Mouse (Mus musculus) adrenal gland (tissue): ENCODE results near the gene Sh3kbp1.

ENCODE experiments used
- intact Hi-C: fragments of 180-260 bp; cut with DNase I; formaldehyde crosslinking; loops from one replicate; pipeline ENCODE4 v1.15.1; 2025

The Sh3kbp1 gene

GRCm38 (mm10) chrX:159677585-159678319 lies 50.7 kb downstream of the Sh3kbp1 start:
- intact Hi-C loops, result no loop called here

DNA sequence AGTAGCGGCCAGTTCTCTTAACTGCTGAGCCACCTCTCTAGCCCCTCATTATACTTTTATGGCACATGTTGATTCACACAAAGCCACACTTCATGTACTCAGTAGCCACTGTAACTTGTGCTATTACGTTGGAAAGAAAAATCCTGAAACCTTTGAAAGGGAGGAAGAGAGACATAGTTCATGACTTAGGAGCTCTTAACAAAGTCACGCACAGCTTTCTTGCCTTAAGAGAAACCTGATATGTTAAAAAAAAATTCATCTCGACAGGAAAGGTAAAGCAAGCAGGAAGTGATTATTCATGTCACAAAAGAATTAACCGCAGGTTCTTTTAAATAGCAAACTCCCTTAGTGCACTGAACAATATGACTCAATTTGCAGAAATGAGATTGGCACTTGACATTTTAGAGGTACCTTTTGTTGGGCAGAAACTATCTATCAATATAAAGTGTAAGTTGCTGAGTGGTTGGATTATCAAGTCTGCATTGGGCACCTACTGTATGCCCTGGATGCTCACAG lies 51.3 kb downstream of the Sh3kbp1 start:
- intact Hi-C loops, result no loop called here

GRCm38 (mm10) chrX:159685521-159685920 lies 58.4 kb downstream of the Sh3kbp1 start:
- intact Hi-C loops, result no loop called here

- intact Hi-C loops, result no loop called here
Observed at GRCm38 (mm10) chrX:159686850-159687249, 59.8 kb downstream of the Sh3kbp1 start.

GRCm38 (mm10) chrX:159688698-159689097 lies 61.6 kb downstream of the Sh3kbp1 start:
- intact Hi-C loops, result no loop called here

DNA sequence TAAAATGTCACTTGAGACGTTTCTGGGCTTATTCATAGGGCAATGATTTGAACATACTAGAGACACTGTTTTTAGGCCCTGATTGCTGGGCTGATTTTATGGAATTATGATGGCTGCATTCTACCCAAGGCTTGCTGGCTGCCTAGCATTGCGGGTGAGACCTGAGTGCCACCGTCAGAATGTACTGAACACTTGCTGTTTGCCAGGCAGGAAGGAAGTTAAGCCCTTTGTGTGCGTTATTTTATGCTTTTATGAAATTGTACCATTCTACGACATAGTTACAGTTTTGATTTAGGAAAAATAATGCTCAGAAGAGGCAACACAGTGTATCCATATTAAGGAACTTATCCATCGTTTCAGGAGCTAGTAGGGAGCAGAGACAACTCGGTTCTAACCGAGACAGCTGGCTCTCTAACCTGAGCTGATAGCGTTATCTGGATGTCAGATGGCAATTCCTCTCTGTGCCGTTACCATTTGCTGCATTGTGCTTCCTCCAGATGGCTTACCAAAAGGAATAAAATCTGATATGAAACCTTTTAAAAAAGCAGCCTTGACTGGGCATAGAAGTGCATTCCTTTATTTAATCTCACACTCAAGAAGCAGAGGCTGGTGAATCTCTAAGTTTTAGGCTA lies 62.8 kb downstream of the Sh3kbp1 start:
- intact Hi-C loops, result no loop called here

- intact Hi-C loops, result no loop called here
Observed at GRCm38 (mm10) chrX:159693126-159693525, 66.1 kb downstream of the Sh3kbp1 start.

- intact Hi-C loops, result no loop called here
Observed at GRCm38 (mm10) chrX:159696545-159696944, 69.5 kb downstream of the Sh3kbp1 start.

DNA sequence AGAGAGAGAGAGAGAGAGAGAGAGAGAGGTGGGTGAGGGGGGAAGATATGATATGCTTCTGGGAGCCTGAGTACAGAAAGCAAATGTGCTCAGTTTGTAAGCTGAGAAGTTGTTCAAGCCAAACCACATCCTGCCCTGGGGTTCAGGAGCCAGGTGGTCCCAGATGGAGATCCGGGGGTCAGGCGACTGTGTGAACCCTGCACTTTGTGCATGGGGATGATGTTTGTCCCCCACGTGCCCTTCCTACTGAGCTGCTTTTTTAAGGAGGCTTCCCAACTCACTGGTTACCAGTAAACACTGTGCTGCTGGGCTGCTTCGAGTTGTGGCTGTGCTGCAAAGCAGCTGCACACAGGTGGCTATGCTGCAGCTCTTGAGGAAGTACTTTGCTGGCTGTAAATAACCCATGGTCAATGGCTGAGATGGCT lies 70.0 kb downstream of the Sh3kbp1 start:
- intact Hi-C loops, result no loop called here

- intact Hi-C loops, result no loop called here
Observed at GRCm38 (mm10) chrX:159702850-159703249, 75.8 kb downstream of the Sh3kbp1 start.

GRCm38 (mm10) chrX:159704381-159705004 lies 77.4 kb downstream of the Sh3kbp1 start:
- intact Hi-C loops, result no loop called here

GRCm38 (mm10) chrX:159705412-159705811 lies 78.3 kb downstream of the Sh3kbp1 start:
- intact Hi-C loops, result no loop called here

GRCm38 (mm10) chrX:159708076-159708830 lies 81.2 kb downstream of the Sh3kbp1 start:
- intact Hi-C loops, result no loop called here

DNA sequence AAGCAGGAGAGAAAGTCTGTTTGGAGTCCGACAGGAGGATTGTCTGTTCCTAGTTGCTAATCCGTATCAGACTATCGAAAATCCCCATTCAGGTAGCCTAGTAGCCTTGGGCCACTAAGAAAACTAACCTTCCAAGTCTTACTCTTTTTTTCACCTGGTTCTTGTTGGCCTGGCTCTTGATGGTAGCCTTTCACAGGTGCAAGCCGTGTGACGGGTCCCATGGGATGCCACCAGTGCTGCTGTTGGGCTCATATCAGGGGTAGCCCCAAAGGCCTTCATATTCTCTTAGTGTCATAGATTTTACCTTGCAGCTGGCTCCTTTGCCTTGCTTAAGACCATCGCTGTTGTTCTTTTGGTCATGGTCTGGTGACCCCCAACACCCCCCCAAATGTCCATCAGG lies 82.2 kb downstream of the Sh3kbp1 start:
- intact Hi-C loops, result no loop called here

GRCm38 (mm10) chrX:159711070-159712029 lies 84.3 kb downstream of the Sh3kbp1 start:
- intact Hi-C loops, result no loop called here

DNA sequence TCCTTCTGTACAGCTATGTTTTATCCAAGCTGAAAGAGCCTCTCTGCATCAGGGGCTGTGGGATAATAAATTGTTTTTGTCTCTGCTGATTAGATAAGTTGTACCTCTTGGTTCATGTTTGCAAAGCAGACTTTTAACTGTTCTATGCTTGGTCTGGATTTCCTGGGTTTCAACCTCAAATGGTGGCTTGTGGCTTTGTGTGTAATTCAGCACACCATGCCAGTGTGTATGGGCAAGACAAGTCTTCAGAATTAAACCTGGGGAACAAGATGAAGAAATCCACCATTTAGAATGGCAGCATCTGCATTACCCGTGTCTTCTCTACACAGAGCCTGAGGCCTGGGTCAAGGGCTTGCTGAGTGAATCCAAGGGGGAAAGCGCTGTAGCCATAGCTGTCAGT lies 86.1 kb downstream of the Sh3kbp1 start:
- intact Hi-C loops, result no loop called here

DNA sequence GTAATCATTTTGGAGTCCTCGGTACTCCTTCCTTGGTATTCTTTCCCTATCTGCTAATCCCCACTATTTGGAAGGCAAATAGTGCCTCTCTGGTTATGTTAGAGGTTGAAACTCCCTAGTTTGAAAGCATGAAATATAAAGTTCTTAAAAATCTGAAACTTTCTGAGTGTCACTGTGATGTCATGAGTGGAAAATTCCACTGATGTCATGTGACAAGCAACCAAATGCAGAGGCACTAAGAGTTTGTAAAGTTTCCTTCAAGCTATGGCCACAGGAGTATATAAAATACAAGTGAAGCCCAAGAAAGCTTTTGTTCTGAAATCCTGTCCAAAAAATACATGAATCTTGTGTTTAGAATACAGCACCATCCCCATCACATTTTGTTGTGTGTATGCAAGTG lies 94.3 kb downstream of the Sh3kbp1 start:
- intact Hi-C loops, result no loop called here

DNA sequence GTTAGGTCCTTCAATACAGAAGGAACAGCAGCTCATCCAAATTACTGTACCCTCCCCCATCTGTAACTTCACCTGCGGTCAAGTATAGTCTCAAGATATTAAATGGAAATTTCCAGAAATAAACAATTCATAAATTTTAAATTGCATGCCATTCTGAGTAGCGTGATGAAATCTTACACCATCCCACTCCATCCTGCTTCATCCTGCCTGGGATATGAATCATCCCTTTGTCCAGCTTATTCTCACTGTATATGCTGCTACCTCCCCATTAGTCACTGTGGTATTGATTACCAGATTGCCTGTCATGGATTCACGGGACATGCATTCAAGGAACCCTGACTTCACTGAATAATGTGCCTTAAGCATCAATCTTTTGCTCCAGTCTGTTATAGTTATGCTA lies 104.3 kb downstream of the Sh3kbp1 start:
- intact Hi-C loops, result no loop called here

DNA sequence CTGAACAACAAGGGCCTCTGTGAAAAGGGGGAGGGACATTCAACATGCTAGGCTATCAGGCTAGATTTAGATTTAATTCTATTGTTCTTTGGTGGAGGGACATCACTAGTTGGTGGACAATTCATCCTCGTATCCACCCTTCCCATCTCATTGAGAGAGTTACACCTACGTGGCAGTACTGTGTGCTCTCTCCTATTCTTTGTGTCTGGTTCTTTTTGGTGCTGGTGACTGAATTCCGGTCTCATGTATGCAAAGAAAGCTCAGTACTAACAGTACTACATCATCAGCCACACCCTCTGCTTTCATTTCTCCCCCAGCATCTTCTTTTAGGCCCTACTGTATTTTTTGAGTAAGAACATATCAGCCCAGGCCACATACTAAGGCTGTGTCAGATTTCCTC lies 105.8 kb downstream of the Sh3kbp1 start:
- intact Hi-C loops, result no loop called here

- intact Hi-C loops, result no loop called here
Observed at GRCm38 (mm10) chrX:159733948-159734347, 106.9 kb downstream of the Sh3kbp1 start.
